Mouse (Mus musculus): ENCODE results near the gene Myo1f. TPM values are rescaled to one million over a fixed set of nuclear protein-coding genes. Genes with fewer than 3 reads are reported as not detected.

The Myo1f gene
- total and polyA plus RNA-seq, 3 experiments, result 0.08 to 0.40 TPM; not detected in 1

GRCm38 (mm10) chr17:33563527-33564076 lies 8.1 kb downstream of the Myo1f start:
- Histone ChIP-seq H3K27ac (ENCODE audit: control insufficient read depth, low read depth, low read length) (no peak overlapping the region), H3K79me2 (ENCODE audit: control insufficient read depth, insufficient read depth, low read length, poor library complexity) (no peaks in the 10 kb centered on the region), H3K27me3 (ENCODE audit: control insufficient read depth in 1 of 2, insufficient read depth in 2 of 2, low read length in 2 of 2) (no peaks in the 10 kb centered on the region), H3K36me3 (ENCODE audit: control insufficient read depth in 1 of 2, insufficient read depth in 2 of 2, low read length in 2 of 2) (peaks cover 0 to 16% of the 10 kb centered on the region in 2 experiments; a peak in 2 of 4 replicates), H3K9me3 (replicated peaks; ENCODE audit: insufficient read depth, low read length) (no peaks in the 10 kb centered on the region), H3K4me1 (ENCODE audit: control insufficient read depth in 1 of 2, insufficient read depth in 2 of 2, low read length in 2 of 2) (peaks cover 3 to 29% of the 10 kb centered on the region in 2 experiments), H3K9ac (ENCODE audit: control insufficient read depth, low read depth, low read length, poor library complexity, severe bottlenecking) (no peak overlapping the region), H3K4me3 (ENCODE audit: control insufficient read depth in 1 of 2, insufficient read depth in 1 of 2, low read depth in 2 of 2, low read length in 2 of 2) (no peak overlapping the region)
- TF ChIP-seq GABPA (IDR thresholded peaks at IDR 0.05; ENCODE audit: low read depth, low read length) (no peak), USF2 (IDR thresholded peaks at IDR 0.05; ENCODE audit: borderline replicate concordance in 1 of 2, insufficient read depth in 1 of 2, low read depth in 1 of 2, low read length in 2 of 2) (no peak), SMC3 (IDR thresholded peaks at IDR 0.05; ENCODE audit: low read depth, low read length) (no peak), RCOR1 (IDR thresholded peaks at IDR 0.05; ENCODE audit: low read depth, low read length) (no peak)
- DNase-seq (ENCODE audit: low read depth, low spot score), result peak; percentile 40

DNA sequence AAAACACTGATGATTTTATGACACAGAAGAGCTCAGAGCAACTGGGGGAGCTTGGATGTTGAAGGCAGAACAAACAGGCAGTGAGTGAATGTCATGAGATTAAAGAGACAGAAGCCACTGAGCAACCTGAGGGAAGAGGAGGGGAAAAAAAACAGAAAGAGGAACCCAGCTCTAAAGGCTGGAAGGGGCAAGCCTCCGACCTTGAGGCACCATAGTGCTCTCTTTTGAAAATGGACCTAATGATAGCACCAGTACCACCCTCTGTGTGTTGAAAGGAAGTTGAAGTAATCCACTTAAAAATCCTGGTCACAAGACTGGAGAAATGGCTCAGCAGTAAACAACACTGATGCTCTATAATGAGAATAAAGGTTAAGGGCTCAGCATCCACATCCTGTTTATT lies 9.1 kb downstream of the Myo1f start:
- no peak overlapping the region for H3K9ac ChIP-seq (ENCODE audit: control insufficient read depth, low read depth, low read length, poor library complexity, severe bottlenecking)
- no peak overlapping the region for H3K27ac ChIP-seq (ENCODE audit: control insufficient read depth, low read depth, low read length)
- no peaks in the 10 kb centered on the region for H3K27me3 ChIP-seq (ENCODE audit: control insufficient read depth in 1 of 2, insufficient read depth in 2 of 2, low read length in 2 of 2)
- TF ChIP-seq ZNF384 (IDR thresholded peaks at IDR 0.05; ENCODE audit: low read depth, low read length), result 0 out of 2 replicates have a peak, but pooled peaks have one; percentile 22
- no peak for TF ChIP-seq ZC3H11A (IDR thresholded peaks at IDR 0.05; ENCODE audit: low read depth, low read length)
- TF ChIP-seq USF1 (IDR thresholded peaks at IDR 0.05; ENCODE audit: low read depth, low read length), result no peak
- peaks cover 3 to 29% of the 10 kb centered on the region in 2 experiments for H3K4me1 ChIP-seq (ENCODE audit: control insufficient read depth in 1 of 2, insufficient read depth in 2 of 2, low read length in 2 of 2)
- H3K9me3 ChIP-seq (replicated peaks; ENCODE audit: insufficient read depth, low read length), result no peaks in the 10 kb centered on the region
- H3K79me2 ChIP-seq (ENCODE audit: control insufficient read depth, insufficient read depth, low read length, poor library complexity), result no peaks in the 10 kb centered on the region
- peaks cover 0 to 16% of the 10 kb centered on the region in 2 experiments; a peak in 2 of 4 replicates for H3K36me3 ChIP-seq (ENCODE audit: control insufficient read depth in 1 of 2, insufficient read depth in 2 of 2, low read length in 2 of 2)
- peak; percentile 16 for DNase-seq (ENCODE audit: low read depth, low spot score)
- no peak overlapping the region for H3K4me3 ChIP-seq (ENCODE audit: control insufficient read depth in 1 of 2, insufficient read depth in 1 of 2, low read depth in 2 of 2, low read length in 2 of 2)

DNA sequence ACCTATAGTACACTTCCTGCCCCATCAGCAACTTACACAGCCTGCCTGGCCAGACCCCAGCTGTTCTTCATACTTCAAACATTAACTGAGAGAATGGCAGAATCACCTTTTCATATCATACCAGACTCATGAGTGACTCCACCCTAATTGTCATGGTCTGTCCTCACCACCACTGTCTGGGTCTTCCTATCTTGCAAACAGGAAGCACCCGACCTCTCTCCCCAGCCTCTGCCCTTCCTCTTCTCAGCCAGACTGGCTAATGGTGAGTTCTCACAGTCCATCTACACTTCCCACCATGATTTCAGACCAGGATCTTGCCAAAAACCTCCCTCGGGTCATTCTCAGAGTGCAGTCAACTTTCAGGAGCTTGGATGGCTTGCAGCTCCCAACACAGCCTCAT lies 10.7 kb downstream of the Myo1f start:
- DNase-seq (ENCODE audit: low read depth, low spot score), result peak; percentile 75
- no peaks in the 10 kb centered on the region for H3K79me2 ChIP-seq (ENCODE audit: control insufficient read depth, insufficient read depth, low read length, poor library complexity)
- peaks cover 3 to 29% of the 10 kb centered on the region in 2 experiments for H3K4me1 ChIP-seq (ENCODE audit: control insufficient read depth in 1 of 2, insufficient read depth in 2 of 2, low read length in 2 of 2)
- H3K36me3 ChIP-seq (ENCODE audit: control insufficient read depth in 1 of 2, insufficient read depth in 2 of 2, low read length in 2 of 2), result peaks cover 0 to 16% of the 10 kb centered on the region in 2 experiments; a peak in 2 of 4 replicates
- no peaks in the 10 kb centered on the region for H3K27me3 ChIP-seq (ENCODE audit: control insufficient read depth in 1 of 2, insufficient read depth in 2 of 2, low read length in 2 of 2)
- H3K9ac ChIP-seq (ENCODE audit: control insufficient read depth, low read depth, low read length, poor library complexity, severe bottlenecking), result no peak overlapping the region
- no peaks in the 10 kb centered on the region for H3K9me3 ChIP-seq (replicated peaks; ENCODE audit: insufficient read depth, low read length)
- no peak overlapping the region for H3K4me3 ChIP-seq (ENCODE audit: control insufficient read depth in 1 of 2, insufficient read depth in 1 of 2, low read depth in 2 of 2, low read length in 2 of 2)
- H3K27ac ChIP-seq (ENCODE audit: control insufficient read depth, low read depth, low read length), result no peak overlapping the region
- TF ChIP-seq MEF2A (IDR thresholded peaks at IDR 0.05; ENCODE audit: extremely low read depth, insufficient replicate concordance, low read depth, low read length, poor library complexity, severe bottlenecking), result no peak
- TF ChIP-seq CTCF (IDR thresholded peaks at IDR 0.05 in 2 of 3, conservative IDR thresholded peaks at IDR 0.05 in 1 of 3; ENCODE audit: control insufficient read depth in 1 of 3, insufficient read depth in 1 of 3, low read depth in 2 of 3, low read length in 3 of 3, poor library complexity in 1 of 3, severe bottlenecking in 1 of 3), result no peak
- no peak for TF ChIP-seq MYB (IDR thresholded peaks at IDR 0.05; ENCODE audit: low read depth, low read length)
- no peak for TF ChIP-seq RAD21 (IDR thresholded peaks at IDR 0.05; ENCODE audit: low read depth, low read length)
- TF ChIP-seq ELF1 (IDR thresholded peaks at IDR 0.05; ENCODE audit: low read depth, low read length), result 0 out of 2 replicates have a peak, but pooled peaks have one; percentile 35
- TF ChIP-seq POLR2A (IDR thresholded peaks at IDR 0.05; ENCODE audit: control insufficient read depth in 1 of 2, insufficient read depth in 1 of 2, low read depth in 1 of 2, low read length in 2 of 2, poor library complexity in 1 of 2), result no peak
- TF ChIP-seq GATA1 (IDR thresholded peaks at IDR 0.05; ENCODE audit: low read depth, low read length), result peak; percentile 37
- TF ChIP-seq ZNF384 (IDR thresholded peaks at IDR 0.05; ENCODE audit: low read depth, low read length), result no peak
- TF ChIP-seq MAZ (IDR thresholded peaks at IDR 0.05; ENCODE audit: low read depth, low read length), result no peak
- peak; percentile 67 for TF ChIP-seq TAL1 (IDR thresholded peaks at IDR 0.05; ENCODE audit: low read length)
- TF ChIP-seq SIN3A (IDR thresholded peaks at IDR 0.05; ENCODE audit: low read length), result no peak
- no peak for TF ChIP-seq ZC3H11A (IDR thresholded peaks at IDR 0.05; ENCODE audit: low read depth, low read length)
- TF ChIP-seq MXI1 (IDR thresholded peaks at IDR 0.05; ENCODE audit: low read depth, low read length), result no peak
- no peak for TF ChIP-seq RCOR1 (IDR thresholded peaks at IDR 0.05; ENCODE audit: low read depth, low read length)
- no peak for TF ChIP-seq USF2 (IDR thresholded peaks at IDR 0.05; ENCODE audit: borderline replicate concordance in 1 of 2, insufficient read depth in 1 of 2, low read depth in 1 of 2, low read length in 2 of 2)
- no peak for TF ChIP-seq BHLHE40 (IDR thresholded peaks at IDR 0.05; ENCODE audit: borderline replicate concordance, low read depth, low read length)
- TF ChIP-seq NELFE (IDR thresholded peaks at IDR 0.05; ENCODE audit: low read depth, low read length), result no peak
- TF ChIP-seq KAT2A (conservative IDR thresholded peaks at IDR 0.05; ENCODE audit: low read depth, low read length), result no peak
- TF ChIP-seq POLR2AphosphoS2 (IDR thresholded peaks at IDR 0.05; ENCODE audit: low read length), result no peak
- no peak for TF ChIP-seq MAFK (IDR thresholded peaks at IDR 0.05; ENCODE audit: borderline replicate concordance, low read depth, low read length)
- TF ChIP-seq MAX (IDR thresholded peaks at IDR 0.05; ENCODE audit: low read length), result no peak; the same call in 1 of the 2 replicates
- TF ChIP-seq ETS1 (IDR thresholded peaks at IDR 0.05; ENCODE audit: low read depth, low read length), result no peak

All from MEL (cell line).